Mouse (Mus musculus) kidney, adult 2 months (tissue): Measurements from ENCODE around the gene Myrf. TPM values are rescaled to one million over a fixed set of nuclear protein-coding genes. Genes with fewer than 3 reads are reported as not detected.

Experiments used
- DNase-seq: peaks from one replicate; pipeline ENCODE4 v3.0.0; 2021
- H3K27ac ChIP-seq: fragments of 200-500 bp; 2 replicates; pipeline ENCODE4 v1.5.1; 2012; ENCODE audit warnings: low read depth, low read length, control low read depth, inconsistent platforms; ENCODE audit not compliant: insufficient read depth
- H3K27me3 ChIP-seq: fragments of 200-500 bp; replicated peaks from 2 replicates; pipeline ENCODE4 v1.6.1; 2012; ENCODE audit warnings: mild to moderate bottlenecking, moderate library complexity, low read length, inconsistent platforms; ENCODE audit not compliant: control insufficient read depth, insufficient read depth
- H3K36me3 ChIP-seq: fragments of 200-500 bp; 2 replicates; pipeline ENCODE4 v1.6.1; 2012; ENCODE audit warnings: mild to moderate bottlenecking, moderate library complexity, low read length, inconsistent platforms; ENCODE audit not compliant: control insufficient read depth, insufficient read depth
- H3K4me1 ChIP-seq: fragments of 200-500 bp; 2 replicates; pipeline ENCODE4 v1.6.1; 2011; ENCODE audit warnings: low read length; ENCODE audit not compliant: control insufficient read depth, insufficient read depth
- H3K4me3 ChIP-seq: fragments of 200-500 bp; 2 replicates; pipeline ENCODE4 v1.5.1; 2011; ENCODE audit warnings: mild to moderate bottlenecking, low read depth, low read length, control low read depth; ENCODE audit not compliant: insufficient read depth
- CTCF ChIP-seq: fragments of 200-500 bp; conservative IDR thresholded peaks from 2 replicates; pipeline ENCODE4 v1.5.1; 2011; ENCODE audit warnings: low read depth, mild to moderate bottlenecking, control low read depth, low read length, moderate library complexity, mixed read lengths; ENCODE audit not compliant: insufficient read depth, insufficient read length
- POLR2A ChIP-seq: fragments of 200-500 bp; IDR thresholded peaks from one replicate; pipeline ENCODE4 v1.6.1; 2011; ENCODE audit warnings: low read depth, low read length, control low read depth
- WGBS: fragments of 180-500 bp; shearing (Covaris S2); methylation state at CpG from one replicate; pipeline ENCODE4 v1.1.7; 2018; 5-methylcytosine and 5-hydroxymethylcytosine counted together
- polyA plus RNA-seq: library from polyadenylated mRNA; depleted of rRNA; stranded (reverse); fragments of >200 nt; gene quantifications from 2 replicates; pipeline ENCODE4 v1.2.3, GENCODE M21; 2012

Gene Myrf
- polyA plus RNA-seq, 1 experiment = 18.8 TPM

- H3K4me3 ChIP-seq = no peak overlapping the region
- H3K36me3 ChIP-seq = no peaks in the 10 kb centered on the region
- peaks cover 17% of the 10 kb centered on the region; the same call in 1 of the 2 replicates for H3K4me1 ChIP-seq
- H3K27me3 ChIP-seq = no peaks in the 10 kb centered on the region
- H3K27ac ChIP-seq = no peak overlapping the region
- 90% methylated on average over 4 of the region's 4 CpGs for WGBS
- TF ChIP-seq POLR2A = no peak
- no peak for TF ChIP-seq CTCF
- DNase-seq = no peak
Measured at GRCm38 (mm10) chr19:10197130-10197529, 43.4 kb downstream of the Myrf start.

GRCm38 (mm10) chr19:10195252-10195651 lies 45.3 kb downstream of the Myrf start:
- TF ChIP-seq CTCF = no peak
- TF ChIP-seq POLR2A = no peak
- Histone ChIP-seq H3K4me3 (no peak overlapping the region), H3K4me1 (peaks cover 18% of the 10 kb centered on the region; the same call in 1 of the 2 replicates), H3K27ac (no peak overlapping the region; the same call in 1 of the 2 replicates), H3K36me3 (no peaks in the 10 kb centered on the region), H3K27me3 (no peaks in the 10 kb centered on the region)
- 30% methylated on average over 5 of the region's 5 CpGs for WGBS
- peak; percentile 91 for DNase-seq

GRCm38 (mm10) chr19:10194337-10194736 lies 46.2 kb downstream of the Myrf start:
- Histone ChIP-seq H3K36me3 (no peaks in the 10 kb centered on the region), H3K27me3 (no peaks in the 10 kb centered on the region), H3K27ac (no peak overlapping the region), H3K4me3 (no peak overlapping the region), H3K4me1 (peaks cover 24% of the 10 kb centered on the region; the same call in 1 of the 2 replicates)
- 91% methylated on average over 11 of the region's 11 CpGs for WGBS
- TF ChIP-seq CTCF (no peak), POLR2A (no peak)
- no peak for DNase-seq

DNA sequence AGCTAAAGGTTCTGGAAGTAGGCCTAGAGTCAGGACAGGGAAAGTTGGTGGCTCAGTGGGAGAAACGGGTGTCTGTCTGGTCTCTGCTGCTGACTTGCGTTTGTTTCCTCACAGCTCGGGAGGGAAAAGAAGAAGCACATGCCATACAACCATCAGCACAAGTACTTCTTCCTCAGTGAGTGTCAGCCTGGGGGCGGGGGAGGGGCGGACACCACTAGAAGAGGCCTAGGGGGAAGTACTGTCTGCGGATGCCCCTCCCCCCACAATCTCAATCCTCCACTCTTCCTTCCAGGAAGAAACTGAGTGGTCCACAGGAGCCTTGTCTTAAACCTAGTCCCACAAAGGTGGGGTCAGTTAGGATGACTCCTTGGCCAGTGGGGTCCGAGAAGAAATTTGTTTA lies 49.2 kb downstream of the Myrf start:
- Histone ChIP-seq H3K4me1 (peaks cover 38% of the 10 kb centered on the region), H3K27ac (no peak overlapping the region), H3K27me3 (no peaks in the 10 kb centered on the region), H3K4me3 (no peak overlapping the region), H3K36me3 (no peaks in the 10 kb centered on the region)
- TF ChIP-seq POLR2A = no peak
- TF ChIP-seq CTCF = no peak
- 75% methylated on average over 7 of the region's 7 CpGs for WGBS
- no peak for DNase-seq

GRCm38 (mm10) chr19:10190796-10191195 lies 49.8 kb downstream of the Myrf start:
- H3K27ac ChIP-seq = no peak overlapping the region
- WGBS = 29% methylated on average over 2 of the region's 2 CpGs
- DNase-seq = peak; percentile 81
- no peaks in the 10 kb centered on the region for H3K36me3 ChIP-seq
- peaks cover 36% of the 10 kb centered on the region for H3K4me1 ChIP-seq
- H3K27me3 ChIP-seq = no peaks in the 10 kb centered on the region
- no peak overlapping the region for H3K4me3 ChIP-seq
- TF ChIP-seq CTCF (peak; percentile 73), POLR2A (no peak)

GRCm38 (mm10) chr19:10189940-10190339 lies 50.6 kb downstream of the Myrf start:
- H3K36me3 ChIP-seq = no peaks in the 10 kb centered on the region
- peak overlapping the region; percentile 26; the same call in 1 of the 2 replicates for H3K27ac ChIP-seq
- H3K4me1 ChIP-seq = peaks cover 34% of the 10 kb centered on the region
- no peak overlapping the region for H3K4me3 ChIP-seq
- 87% methylated on average over 8 of the region's 8 CpGs for WGBS
- DNase-seq = no peak
- H3K27me3 ChIP-seq = no peaks in the 10 kb centered on the region
- TF ChIP-seq CTCF (no peak), POLR2A (no peak)

- WGBS = 73% methylated on average over 6 of the region's 6 CpGs
- Histone ChIP-seq H3K4me3 (no peak overlapping the region), H3K27ac (peak overlapping the region; percentile 87), H3K27me3 (no peaks in the 10 kb centered on the region), H3K4me1 (peaks cover 32% of the 10 kb centered on the region), H3K36me3 (no peaks in the 10 kb centered on the region)
- TF ChIP-seq POLR2A (no peak), CTCF (no peak)
- DNase-seq = peak; percentile 75
Measured at GRCm38 (mm10) chr19:10189022-10189421, 51.5 kb downstream of the Myrf start.
